Mouse (Mus musculus) midbrain, postnatal 0 days (tissue): ENCODE data around the gene Ankrd40. TPM values are rescaled to one million over a fixed set of nuclear protein-coding genes. Genes with fewer than 3 reads are reported as not detected.

ENCODE experiments used
- ATAC-seq: fragments of 200-750 bp; cut with Nextera tagmentation; 2 replicates; pipeline ENCODE4 v1.8.0; 2017; ENCODE audit warnings: moderate number of reproducible peaks, mild to moderate bottlenecking, moderate TSS enrichment, moderate library complexity; ENCODE audit not compliant: low FRiP score
- DNase-seq: peaks from one replicate; pipeline ENCODE4 v3.0.0-alpha.2; 2015; ENCODE audit warnings: low spot score
- H3K27ac ChIP-seq: fragments of 300-500 bp; sonication (generic); 2 replicates; pipeline ENCODE4 v1.5.1; 2014; ENCODE audit warnings: low read depth, mild to moderate bottlenecking, low read length, mixed read lengths
- H3K27me3 ChIP-seq: fragments of 300-500 bp; sonication (generic); 2 replicates; pipeline ENCODE4 v1.6.1; 2014; ENCODE audit warnings: low read length, control low read depth, mixed read lengths; ENCODE audit not compliant: insufficient read depth
- H3K36me3 ChIP-seq: fragments of 300-500 bp; sonication (generic); 2 replicates; pipeline ENCODE4 v1.6.1; 2014; ENCODE audit warnings: low read length, control low read depth, mixed read lengths; ENCODE audit not compliant: insufficient read depth
- H3K4me1 ChIP-seq: fragments of 300-500 bp; sonication (generic); 2 replicates; pipeline ENCODE4 v1.6.1; 2014; ENCODE audit warnings: mild to moderate bottlenecking, control low read depth, antibody characterized with exemption, low read length, mixed read lengths; ENCODE audit not compliant: insufficient read depth
- H3K4me2 ChIP-seq: fragments of 300-500 bp; sonication (generic); 2 replicates; pipeline ENCODE4 v1.6.1; 2014; ENCODE audit warnings: low read depth, mild to moderate bottlenecking, low read length, mixed read lengths; ENCODE audit not compliant: poor library complexity, severe bottlenecking
- H3K4me3 ChIP-seq: fragments of 300-500 bp; sonication (generic); 2 replicates; pipeline ENCODE4 v1.5.1; 2014; ENCODE audit warnings: low read depth, mild to moderate bottlenecking, low read length, moderate library complexity
- H3K9ac ChIP-seq: fragments of 300-500 bp; sonication (generic); replicated peaks from 2 replicates; pipeline ENCODE4 v1.6.1; 2014; ENCODE audit warnings: mild to moderate bottlenecking, low read length, moderate library complexity, mixed read lengths; ENCODE audit not compliant: poor library complexity, severe bottlenecking
- H3K9me3 ChIP-seq: fragments of 300-500 bp; sonication (generic); 2 replicates; pipeline ENCODE4 v1.6.1; 2016; ENCODE audit warnings: low read length, control low read depth
- CTCF ChIP-seq: IDR thresholded peaks from 2 replicates; pipeline ENCODE4 v1.5.1; 2016; ENCODE audit warnings: antibody characterized with exemption, mild to moderate bottlenecking
- WGBS: fragments of 180-500 bp; shearing (Covaris S2); extraction: QIAGEN DNeasy Blood & Tissue Kit; methylation state at CpG from one replicate; pipeline ENCODE4 v1.1.7; 2014; 5-methylcytosine and 5-hydroxymethylcytosine counted together
- polyA plus RNA-seq: library from polyadenylated mRNA; unstranded; fragments of >200 nt; fragmentation: Nextera tagmentation; extraction: Ambion mirVana; gene quantifications from 2 replicates; pipeline ENCODE4 v1.2.1, GENCODE M21; 2015
- total RNA-seq: library from RNA; depleted of rRNA; stranded (reverse); fragments of >200 nt; gene quantifications from 2 replicates; pipeline ENCODE4 v1.2.3, GENCODE M21; 2014; rRNA removed

The Ankrd40 gene
- total and polyA plus RNA-seq, 2 experiments from 2014 or later = 12.8 to 49.5 TPM

GRCm38 (mm10) chr11:94389021-94389420 is 61.2 kb downstream of the Ankrd40 start:
- Histone ChIP-seq H3K27me3 (0 out of 2 replicates have a peak, but pooled peaks cover 4% of the 10 kb centered on the region), H3K27ac (no peak overlapping the region), H3K4me2 (no peak overlapping the region), H3K36me3 (no peaks in the 10 kb centered on the region), H3K9me3 (no peaks in the 10 kb centered on the region), H3K4me1 (peaks cover 5% of the 10 kb centered on the region; the same call in 1 of the 2 replicates), H3K9ac (no peak overlapping the region), H3K4me3 (no peak overlapping the region)
- WGBS = 88% methylated on average over 4 of the region's 4 CpGs
- ATAC-seq = no peak
- TF ChIP-seq CTCF = no peak
- DNase-seq = no peak

- ATAC-seq (no peak), DNase-seq (no peak)
- Histone ChIP-seq H3K9me3 (no peaks in the 10 kb centered on the region), H3K4me3 (no peak overlapping the region), H3K4me1 (peaks cover 5% of the 10 kb centered on the region; the same call in 1 of the 2 replicates), H3K4me2 (no peak overlapping the region), H3K9ac (no peak overlapping the region), H3K27ac (no peak overlapping the region), H3K36me3 (no peaks in the 10 kb centered on the region), H3K27me3 (0 out of 2 replicates have a peak, but pooled peaks cover 4% of the 10 kb centered on the region)
- TF ChIP-seq CTCF = no peak
- 52% methylated on average over 6 of the region's 6 CpGs for whole genome bisulfite sequencing
These were observed 62.1 kb downstream of the Ankrd40 start for GRCm38 (mm10) chr11:94389724-94390396.

GRCm38 (mm10) chr11:94390825-94391224 is 63.0 kb downstream of the Ankrd40 start:
- Histone ChIP-seq H3K4me2 (no peak overlapping the region), H3K27ac (no peak overlapping the region), H3K27me3 (0 out of 2 replicates have a peak, but pooled peaks cover 4% of the 10 kb centered on the region), H3K9me3 (no peaks in the 10 kb centered on the region), H3K4me3 (no peak overlapping the region), H3K9ac (no peak overlapping the region), H3K36me3 (no peaks in the 10 kb centered on the region), H3K4me1 (peaks cover 5% of the 10 kb centered on the region; the same call in 1 of the 2 replicates)
- 90% methylated on average over 6 of the region's 6 CpGs for WGBS
- DNase-seq = no peak
- no peak for TF ChIP-seq CTCF
- no peak for ATAC-seq

Other genes with a start within 250 kb of the Ankrd40 start
- 15.6 and 20.4 TPM in 2 replicates for gene Tob1, start 116.5 kb upstream of the Ankrd40 start, total RNA-seq
- 25.5 and 27.9 TPM in 2 replicates for gene Tob1, start 116.5 kb upstream of the Ankrd40 start, polyA plus RNA-seq
- 5.0 and 10.0 TPM in 2 replicates for gene Wfikkn2, start 82.0 kb upstream of the Ankrd40 start, total RNA-seq
- gene Wfikkn2, start 82.0 kb upstream of the Ankrd40 start, polyA plus RNA-seq = 2.6 and 2.7 TPM in 2 replicates
- gene Gm21885, start 46.1 kb upstream of the Ankrd40 start, total RNA-seq = not detected in 2 replicates
- not detected in 2 replicates for gene Gm21885, start 46.1 kb upstream of the Ankrd40 start, polyA plus RNA-seq
- gene Luc7l3, start 6.0 kb upstream of the Ankrd40 start, total RNA-seq = 47.5 and 87.1 TPM in 2 replicates
- 100 and 124 TPM in 2 replicates for gene Luc7l3, start 6.0 kb upstream of the Ankrd40 start, polyA plus RNA-seq
- 1.7 and 3.6 TPM in 2 replicates for gene Abcc3, start 65.0 kb downstream of the Ankrd40 start, total RNA-seq
- 0.72 and 0.99 TPM in 2 replicates for gene Abcc3, start 65.0 kb downstream of the Ankrd40 start, polyA plus RNA-seq
- gene Cacna1g, start 146.2 kb downstream of the Ankrd40 start, total RNA-seq = 94.6 and 131 TPM in 2 replicates
- 13.0 and 13.2 TPM in 2 replicates for gene Cacna1g, start 146.2 kb downstream of the Ankrd40 start, polyA plus RNA-seq
- 0.93 and 6.5 TPM in 2 replicates for gene Spata20, start 158.2 kb downstream of the Ankrd40 start, total RNA-seq
- 1.2 and 1.3 TPM in 2 replicates for gene Spata20, start 158.2 kb downstream of the Ankrd40 start, polyA plus RNA-seq
- gene Epn3, start 172.0 kb downstream of the Ankrd40 start, total RNA-seq = 1.1 and 5.0 TPM in 2 replicates
- gene Epn3, start 172.0 kb downstream of the Ankrd40 start, polyA plus RNA-seq = 0.92 and 1.4 TPM in 2 replicates
- gene Mycbpap, start 193.7 kb downstream of the Ankrd40 start, total RNA-seq = 3.2 and 4.4 TPM in 2 replicates
- gene Mycbpap, start 193.7 kb downstream of the Ankrd40 start, polyA plus RNA-seq = 1.2 and 2.0 TPM in 2 replicates
- gene Rsad1, start 221.3 kb downstream of the Ankrd40 start, total RNA-seq = 12.6 and 19.5 TPM in 2 replicates
- 11.5 and 13.5 TPM in 2 replicates for gene Rsad1, start 221.3 kb downstream of the Ankrd40 start, polyA plus RNA-seq
- 0.11 TPM in 1 of 2 replicates, not detected in the other for gene Chad, start 237.0 kb downstream of the Ankrd40 start, total RNA-seq
- 0.85 and 0.87 TPM in 2 replicates for gene Chad, start 237.0 kb downstream of the Ankrd40 start, polyA plus RNA-seq